Mouse (Mus musculus) bone marrow macrophage, adult 2 months (primary cell): ENCODE data around the gene Zfp821. TPM values are rescaled to one million over a fixed set of nuclear protein-coding genes. Genes with fewer than 3 reads are reported as not detected.
A peak's percentile ranks its signal among the peaks of the same experiment; 100 is the strongest.

Experiments used
- H3K27ac ChIP-seq: 2 replicates; pipeline ENCODE4 v1.5.1; 2012; ENCODE audit warnings: low read depth, low read length; ENCODE audit not compliant: insufficient read depth
- H3K4me1 ChIP-seq: 2 replicates; pipeline ENCODE4 v1.6.1; 2012; ENCODE audit warnings: low read length; ENCODE audit not compliant: control insufficient read depth, insufficient read depth
- H3K4me3 ChIP-seq: 2 replicates; pipeline ENCODE4 v1.5.1; 2012; ENCODE audit warnings: mild to moderate bottlenecking, low read length, moderate library complexity; ENCODE audit not compliant: insufficient read depth
- CTCF ChIP-seq: IDR thresholded peaks from 2 replicates; pipeline ENCODE4 v1.5.1; 2012; ENCODE audit warnings: low read depth, mild to moderate bottlenecking, low read length, moderate library complexity
- POLR2A ChIP-seq: IDR thresholded peaks from 2 replicates; pipeline ENCODE4 v1.6.1; 2012; ENCODE audit warnings: mild to moderate bottlenecking, low read depth, low read length, borderline replicate concordance
- polyA plus RNA-seq: library from polyadenylated mRNA; stranded (reverse); fragments of >200 nt; gene quantifications from 2 replicates; pipeline ENCODE4 v1.2.4, GENCODE M21; 2012; ENCODE audit not compliant: missing spikeins, insufficient read depth, insufficient read length

Zfp821 gene
- polyA plus RNA-seq, 1 experiment = 7.7 TPM

DNA sequence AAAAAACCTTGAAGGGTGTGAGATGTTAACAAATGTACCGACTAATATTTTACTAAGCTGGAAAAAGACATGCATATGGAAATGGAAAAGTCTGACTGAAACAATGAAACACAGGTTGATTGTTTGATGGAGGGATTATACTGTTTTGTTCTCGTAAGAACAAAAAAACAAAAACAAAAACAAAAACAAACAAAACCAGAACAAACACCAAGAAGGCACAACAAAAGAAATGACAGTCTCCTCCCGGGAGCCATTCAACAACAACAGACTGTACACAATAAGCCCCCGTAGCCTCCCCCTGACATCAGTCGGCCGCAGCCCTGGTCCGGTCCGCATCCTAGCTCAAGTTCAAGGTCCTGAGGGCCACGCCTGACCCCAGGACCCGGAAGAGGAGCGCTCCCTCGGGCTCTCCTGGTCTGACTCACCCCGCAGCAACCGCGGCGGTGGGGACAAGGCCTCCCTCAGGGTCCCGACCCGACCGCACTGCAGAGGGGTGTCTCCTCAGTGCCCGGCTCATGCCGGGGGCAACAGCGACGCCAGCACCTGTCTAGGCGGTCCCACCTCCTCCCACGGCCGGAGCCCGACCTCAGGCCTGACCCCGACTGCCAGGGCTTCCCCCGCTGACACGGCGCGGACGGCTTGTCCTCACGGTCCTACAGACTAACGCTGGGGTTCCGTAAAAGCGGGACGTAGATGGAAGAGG lies 12.8 kb upstream of the Zfp821 start:
- peak overlapping the region; percentile 84 for H3K4me3 ChIP-seq
- H3K27ac ChIP-seq = peak overlapping the region; percentile 30; the same call in 1 of the 2 replicates
- TF ChIP-seq POLR2A = no peak
- TF ChIP-seq CTCF = no peak
- H3K4me1 ChIP-seq = peaks cover 15% of the 10 kb centered on the region

DNA sequence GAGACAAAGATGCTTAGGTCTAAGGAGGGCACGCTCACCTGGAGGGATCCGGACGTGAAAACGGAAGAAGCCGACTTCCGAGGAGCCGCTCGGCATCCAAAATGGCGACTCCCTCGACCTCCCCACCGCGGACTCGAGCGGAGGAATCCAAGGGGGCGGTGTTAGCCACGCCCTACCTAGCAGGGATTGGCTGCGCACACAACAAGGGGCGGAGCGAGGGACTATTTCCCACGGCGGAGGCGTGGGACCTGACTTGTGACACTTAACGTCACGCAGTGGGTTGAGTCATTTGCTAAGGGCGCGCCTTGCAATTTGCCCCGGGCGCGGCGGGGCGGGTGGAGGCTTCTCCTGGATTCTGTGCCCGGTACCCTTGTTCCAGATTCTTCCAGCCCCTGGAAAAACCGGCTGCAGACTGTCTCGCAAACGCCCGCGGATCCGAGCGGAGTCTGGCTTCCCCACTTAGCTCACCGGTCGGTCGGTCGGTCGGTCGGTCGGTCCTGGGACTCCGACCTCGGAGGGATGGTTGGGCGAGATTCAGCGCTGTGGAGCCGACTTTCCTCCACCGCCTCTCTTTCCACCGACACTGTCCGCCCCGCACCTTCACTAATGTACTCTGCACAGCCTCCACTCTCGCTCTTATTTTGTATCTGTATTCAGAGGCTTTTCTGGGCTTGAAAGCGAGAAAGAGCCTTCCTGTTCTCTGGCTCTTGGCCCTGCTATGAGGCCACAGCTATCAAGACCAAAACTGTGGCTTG lies 12.0 kb upstream of the Zfp821 start, which contains the start of gene Ist1:
Ist1 (minus strand) TSS at position 115 of the 755 bp plus-strand sequence.
- TF ChIP-seq POLR2A (no peak), CTCF (no peak)
- H3K4me3 ChIP-seq = peak within 1 kb of the TSS; percentile 84
- peak within 1 kb of the TSS; percentile 30; the same call in 1 of the 2 replicates for H3K27ac ChIP-seq
- peaks cover 9% of the 10 kb centered on the region for H3K4me1 ChIP-seq

DNA sequence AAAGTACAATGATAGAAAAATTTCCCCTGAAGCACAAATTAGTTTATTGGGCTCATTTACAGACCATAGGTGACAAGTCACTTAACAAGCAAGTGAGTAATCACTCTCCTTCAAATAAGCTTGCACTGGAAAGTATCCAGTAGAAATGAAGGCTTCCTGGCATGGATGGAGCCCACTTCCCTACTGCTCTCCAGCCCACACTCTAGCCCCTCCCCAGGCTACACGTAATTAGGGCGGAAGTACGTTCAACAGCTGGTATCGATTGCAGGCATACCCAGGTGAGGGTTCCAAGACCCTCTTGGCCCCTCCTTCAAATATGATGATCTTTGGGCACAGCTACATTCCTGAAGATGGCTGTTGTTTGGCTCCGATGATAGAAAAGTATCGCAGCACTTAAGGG lies 11.2 kb upstream of the Zfp821 start:
- no peak overlapping the region for H3K27ac ChIP-seq
- peaks cover 8% of the 10 kb centered on the region for H3K4me1 ChIP-seq
- TF ChIP-seq POLR2A = no peak
- no peak for TF ChIP-seq CTCF
- no peak overlapping the region for H3K4me3 ChIP-seq

DNA sequence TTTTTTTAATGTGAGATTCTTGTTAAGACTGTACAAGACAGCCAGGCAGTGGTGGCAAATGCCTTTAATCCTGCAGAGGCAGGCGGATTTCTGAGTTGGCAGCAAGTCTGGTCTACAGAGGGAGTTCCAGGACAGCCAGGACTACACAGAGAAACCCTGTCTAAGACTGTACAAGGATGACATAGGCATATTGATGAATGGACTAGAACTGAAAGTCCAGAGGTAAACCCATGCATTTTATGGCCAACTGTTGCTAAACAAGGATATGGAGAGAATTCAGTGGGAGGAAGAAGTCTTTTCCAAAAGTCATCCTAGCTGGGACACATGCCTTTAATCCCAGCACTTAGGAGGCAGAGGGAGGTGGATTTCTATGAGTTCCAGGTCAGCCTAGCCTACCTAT lies 7.6 kb upstream of the Zfp821 start:
- H3K4me1 ChIP-seq = peaks cover 4% of the 10 kb centered on the region
- H3K4me3 ChIP-seq = no peak overlapping the region
- TF ChIP-seq POLR2A (no peak), CTCF (no peak)
- H3K27ac ChIP-seq = no peak overlapping the region

DNA sequence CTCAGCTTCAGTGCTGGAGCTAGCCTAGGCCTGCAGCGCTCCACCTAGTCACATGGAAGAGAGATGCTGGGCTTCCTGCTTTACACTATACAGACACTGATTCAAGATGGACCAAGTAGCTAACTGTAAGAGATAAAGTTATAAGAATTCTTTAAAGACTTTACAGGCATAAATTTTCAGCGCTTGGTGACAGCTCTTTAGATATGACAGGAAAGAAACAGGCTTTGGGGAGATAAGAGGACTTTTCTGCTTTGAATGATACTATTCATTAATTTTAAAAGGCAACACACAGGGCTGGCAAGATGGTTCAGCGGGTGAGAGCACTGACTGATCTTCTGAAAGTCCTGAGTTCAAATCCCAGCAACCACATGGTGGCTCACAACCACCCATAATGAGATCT lies 6.9 kb upstream of the Zfp821 start:
- Histone ChIP-seq H3K27ac (no peak overlapping the region), H3K4me1 (peaks cover 4% of the 10 kb centered on the region), H3K4me3 (no peak overlapping the region)
- no peak for TF ChIP-seq CTCF
- TF ChIP-seq POLR2A = no peak

DNA sequence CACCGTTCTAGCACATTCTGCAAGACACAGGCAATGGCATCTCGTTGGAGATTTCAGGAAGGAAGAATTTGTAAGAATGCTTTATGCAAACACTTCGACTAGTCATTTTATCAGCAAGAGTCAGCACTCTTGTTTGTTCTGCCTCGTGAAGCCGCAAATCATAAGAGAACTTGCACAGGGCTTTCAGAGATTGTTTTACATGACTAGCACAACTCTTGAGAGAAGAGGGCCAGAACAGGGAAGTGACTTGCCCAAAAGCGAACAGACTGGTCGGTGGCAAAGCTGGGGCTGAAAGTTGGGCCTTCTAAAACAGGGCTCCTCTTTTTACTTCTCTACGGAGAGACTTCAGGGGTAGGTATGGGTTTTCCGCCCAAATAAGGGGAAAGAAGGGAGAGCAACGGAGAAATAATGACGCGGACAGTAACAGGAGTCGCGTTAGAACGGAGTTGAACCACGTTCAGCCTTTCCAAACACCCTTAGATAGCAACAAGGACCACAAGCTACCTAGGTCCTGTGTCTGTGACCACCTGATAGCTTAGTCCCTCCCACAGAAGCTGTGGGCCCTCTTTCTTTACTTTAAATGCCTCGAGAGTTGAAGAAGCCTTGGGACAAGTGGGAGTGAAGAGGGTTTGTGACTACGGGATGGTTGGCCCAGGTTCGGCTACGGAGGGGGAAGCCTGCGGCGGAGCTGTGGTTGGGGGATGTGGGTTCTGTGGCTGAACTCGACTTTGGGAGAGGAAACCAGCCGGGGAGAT lies 604 bp upstream of the Zfp821 start:
- peaks cover 6% of the 10 kb centered on the region for H3K4me1 ChIP-seq
- H3K4me3 ChIP-seq = peak overlapping the region; percentile 65
- TF ChIP-seq POLR2A = no peak
- no peak for TF ChIP-seq CTCF
- peak overlapping the region; percentile 64 for H3K27ac ChIP-seq

DNA sequence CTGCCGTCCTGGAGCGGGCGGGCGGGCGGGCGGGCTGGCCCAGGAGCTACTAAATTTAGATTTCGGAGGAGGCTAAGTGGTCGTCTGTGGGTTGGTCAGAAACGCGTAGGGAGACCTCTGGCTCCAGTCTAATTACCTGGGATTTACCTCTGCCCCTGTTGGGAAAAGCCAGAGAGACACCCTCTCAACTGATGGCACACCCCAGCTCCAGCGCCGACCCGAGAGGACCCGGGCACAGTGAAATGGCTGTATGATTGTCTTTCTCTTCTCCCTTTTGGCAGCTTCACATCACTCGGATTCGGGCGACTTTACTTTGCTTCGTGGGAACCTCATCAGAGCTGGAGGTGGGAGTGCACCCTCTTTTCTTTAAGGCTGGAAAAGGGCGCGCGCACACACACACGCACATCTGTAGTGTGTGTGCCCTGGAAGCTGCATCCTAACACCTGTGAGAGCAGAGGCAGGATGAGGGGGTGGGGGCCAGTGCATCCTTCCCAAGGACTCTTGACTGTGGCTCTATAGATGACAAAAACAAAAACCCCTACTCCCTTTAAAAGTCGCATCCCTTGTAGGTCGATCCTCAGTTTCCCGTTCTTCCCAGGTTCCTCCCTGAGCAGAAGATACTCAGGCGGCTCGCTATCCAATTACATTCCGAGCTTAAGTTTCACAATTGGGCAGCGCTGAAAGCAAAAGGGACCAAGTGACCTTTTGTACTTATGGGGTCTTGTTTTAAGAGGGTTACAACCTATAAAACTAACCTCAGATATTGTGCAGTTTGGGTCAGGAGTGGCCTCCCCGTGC lies 929 bp downstream of the Zfp821 start:
- H3K27ac ChIP-seq = no peak overlapping the region
- TF ChIP-seq POLR2A = no peak
- TF ChIP-seq CTCF = no peak
- peaks cover 6% of the 10 kb centered on the region for H3K4me1 ChIP-seq
- H3K4me3 ChIP-seq = peak overlapping the region; percentile 65

DNA sequence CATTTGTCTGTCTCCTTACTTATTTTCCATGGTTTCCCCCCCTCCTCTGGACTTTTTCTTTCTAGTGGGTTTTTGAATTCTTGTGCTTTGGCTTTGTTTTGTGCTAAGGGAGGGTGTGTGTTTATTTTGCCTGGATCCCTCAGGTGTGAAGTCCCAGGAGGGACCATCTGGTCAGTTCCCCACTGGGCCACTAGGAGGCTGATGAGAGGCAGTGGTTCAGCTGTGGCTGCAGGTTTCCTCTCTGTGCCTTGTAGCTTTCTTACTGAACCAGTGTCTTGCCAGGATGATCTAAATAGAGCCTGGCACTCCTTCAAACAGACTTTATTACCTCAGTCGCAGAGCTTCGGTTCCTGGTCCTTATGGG lies 1.5 kb downstream of the Zfp821 start:
- Histone ChIP-seq H3K4me1 (peaks cover 6% of the 10 kb centered on the region), H3K4me3 (no peak overlapping the region), H3K27ac (no peak overlapping the region)
- TF ChIP-seq CTCF (peak; percentile 86), POLR2A (no peak)

DNA sequence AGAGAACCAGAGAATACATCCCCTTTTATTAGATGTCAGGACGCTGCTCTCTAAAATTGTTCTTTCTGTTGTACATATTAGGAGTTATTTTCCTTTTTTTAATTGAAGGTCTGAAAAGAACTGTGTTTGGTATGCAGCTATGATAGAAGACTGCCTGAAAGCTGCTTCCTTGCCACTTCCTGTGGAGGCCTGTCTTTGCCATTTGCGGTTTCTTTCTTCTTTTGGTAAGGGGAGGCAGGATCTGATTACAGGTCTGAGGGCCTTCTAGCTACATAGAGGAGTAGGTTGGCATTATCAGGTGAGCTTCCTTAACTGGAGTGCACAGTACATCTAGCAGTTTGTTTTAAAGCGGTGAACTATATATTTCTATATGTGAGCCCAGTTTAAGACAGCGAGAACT lies 2.6 kb downstream of the Zfp821 start:
- TF ChIP-seq POLR2A (no peak), CTCF (no peak)

DNA sequence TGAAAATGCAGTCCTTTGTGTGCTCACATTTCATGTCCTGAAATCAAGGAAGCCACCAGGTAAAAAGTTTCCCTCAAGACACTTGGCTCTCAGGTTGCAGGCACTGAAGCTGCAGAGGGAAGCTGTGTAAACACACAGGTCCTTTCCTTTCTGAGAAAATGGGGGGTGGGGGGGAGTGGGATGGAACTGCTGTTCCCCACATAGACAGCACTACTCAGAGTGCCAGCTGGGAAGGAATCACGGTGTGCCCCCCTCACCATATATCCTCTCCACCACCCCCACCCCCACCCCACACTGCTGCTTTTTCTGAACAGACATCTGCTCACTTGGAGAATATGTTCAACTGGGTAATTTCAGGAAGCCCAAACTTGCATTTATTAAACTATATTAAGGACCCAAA lies 7.2 kb downstream of the Zfp821 start:
- TF ChIP-seq POLR2A (no peak), CTCF (no peak)
- H3K4me3 ChIP-seq = no peak overlapping the region
- no peak overlapping the region for H3K27ac ChIP-seq
- H3K4me1 ChIP-seq = no peaks in the 10 kb centered on the region

More for the DNA sequence above, 2.6 kb downstream of the Zfp821 start:
- Histone ChIP-seq H3K4me1 (peaks cover 6% of the 10 kb centered on the region), H3K4me3 (no peak overlapping the region), H3K27ac (no peak overlapping the region)
